Mouse (Mus musculus): ENCODE measurements around the gene Ybx2. TPM values are rescaled to one million over a fixed set of nuclear protein-coding genes. Genes with fewer than 3 reads are reported as not detected.

The Ybx2 gene
- total and polyA plus RNA-seq, 3 experiments, result 0.25 to 0.39 TPM; not detected in 1

- TF ChIP-seq POLR2A (IDR thresholded peaks at IDR 0.05; ENCODE audit: low read depth, low read length) (peak; percentile 51), E2F4 (IDR thresholded peaks at IDR 0.05; ENCODE audit: insufficient replicate concordance, low read depth, low read length) (no peak), TCF12 (IDR thresholded peaks at IDR 0.05; ENCODE audit: low read depth, low read length) (no peak), RAD21 (IDR thresholded peaks at IDR 0.05; ENCODE audit: low read depth, low read length) (no peak), SMC3 (IDR thresholded peaks at IDR 0.05; ENCODE audit: low read depth, low read length) (no peak), ZNF384 (IDR thresholded peaks at IDR 0.05; ENCODE audit: low read depth, low read length) (peak; percentile 82), USF1 (IDR thresholded peaks at IDR 0.05; ENCODE audit: low read depth, low read length) (no peak), CHD2 (IDR thresholded peaks at IDR 0.05; ENCODE audit: low read length) (peak; percentile 85; the same call in 1 of the 2 replicates), ZMIZ1 (IDR thresholded peaks at IDR 0.05; ENCODE audit: low read depth, low read length) (no peak), SIN3A (IDR thresholded peaks at IDR 0.05; ENCODE audit: low read length) (peak; percentile 51; the same call in 1 of the 2 replicates), MAX (IDR thresholded peaks at IDR 0.05; ENCODE audit: low read length) (0 out of 2 replicates have a peak, but pooled peaks have one; percentile 12), POLR2AphosphoS2 (IDR thresholded peaks at IDR 0.05; ENCODE audit: low read depth, low read length) (no peak), ETS1 (conservative IDR thresholded peaks at IDR 0.05; ENCODE audit: low read depth, low read length) (no peak), NELFE (IDR thresholded peaks at IDR 0.05; ENCODE audit: low read depth, low read length) (no peak), IRF4 (IDR thresholded peaks at IDR 0.05; ENCODE audit: low read depth, low read length) (no peak), ZC3H11A (IDR thresholded peaks at IDR 0.05; ENCODE audit: low read depth, low read length) (no peak), BHLHE40 (IDR thresholded peaks at IDR 0.05; ENCODE audit: low read depth, low read length) (peak; percentile 42; the same call in 1 of the 2 replicates), UBTF (IDR thresholded peaks at IDR 0.05; ENCODE audit: low read depth, low read length) (no peak), ELF1 (IDR thresholded peaks at IDR 0.05; ENCODE audit: low read depth, low read length) (peak; percentile 77), MAFK (IDR thresholded peaks at IDR 0.05; ENCODE audit: insufficient replicate concordance, low read length) (no peak), TBP (conservative IDR thresholded peaks at IDR 0.05; ENCODE audit: low read depth, low read length) (peak; percentile 65; the same call in 1 of the 2 replicates), GABPA (IDR thresholded peaks at IDR 0.05; ENCODE audit: insufficient replicate concordance, low read depth, low read length) (no peak), MYC (IDR thresholded peaks at IDR 0.05; ENCODE audit: low read depth, low read length) (no peak), HCFC1 (IDR thresholded peaks at IDR 0.05; ENCODE audit: low read depth, low read length) (0 out of 2 replicates have a peak, but pooled peaks have one; percentile 9), MEF2A (IDR thresholded peaks at IDR 0.05; ENCODE audit: borderline replicate concordance, low read depth, low read length) (no peak)
- Histone ChIP-seq H3K9me3 (replicated peaks; ENCODE audit: low read length) (no peaks in the 10 kb centered on the region), H3K27ac (ENCODE audit: insufficient read depth, low read depth) (peak overlapping the region; percentile 37), H3K36me3 (replicated peaks in 1 of 2; ENCODE audit: control insufficient read depth in 1 of 2, insufficient read depth in 1 of 2, low read length in 1 of 2) (peaks cover 3 to 31% of the 10 kb centered on the region in 2 experiments), H3K79me2 (replicated peaks; ENCODE audit: control insufficient read depth, extremely low read depth, insufficient read depth, poor library complexity, severe bottlenecking) (no peaks in the 10 kb centered on the region), H3K4me3 (replicated peaks in 1 of 3; ENCODE audit: low read depth in 2 of 3, low read length in 2 of 3, poor library complexity in 1 of 3) (peak overlapping the region; percentile 53 to 65 (median 63)), H3K4me2 (ENCODE audit: insufficient read depth, low read depth, poor library complexity, severe bottlenecking) (peak overlapping the region; percentile 46), H3K4me1 (ENCODE audit: control insufficient read depth in 1 of 2, insufficient read depth in 2 of 2) (peaks cover 5 to 30% of the 10 kb centered on the region in 2 experiments; a peak in 3 of 4 replicates), H3K27me3 (replicated peaks) (no peaks in the 10 kb centered on the region), H3K9ac (ENCODE audit: insufficient read depth, low read depth) (peak overlapping the region; percentile 74)
- in situ Hi-C loops (cut with MboI; ENCODE audit: low pct_ligation_motif_present, low pct_unique_long_range_greater_than_20kb, low sequenced_read_pairs), result no loop called here
- dilution Hi-C loops (cut with MboI; ENCODE audit: extremely low pct_ligation_motif_present, extremely low pct_unique_long_range_greater_than_20kb, low sequenced_read_pairs), result no loop called here
- peak; percentile 84 for DNase-seq (ENCODE audit: extremely low read depth)
These were observed 40.9 kb upstream of the Ybx2 start for GRCm38 (mm10) chr11:69894671-69895070.

All from CH12.LX (cell line).